Mouse (Mus musculus): ENCODE data around the gene Tmtc1.

DNA sequence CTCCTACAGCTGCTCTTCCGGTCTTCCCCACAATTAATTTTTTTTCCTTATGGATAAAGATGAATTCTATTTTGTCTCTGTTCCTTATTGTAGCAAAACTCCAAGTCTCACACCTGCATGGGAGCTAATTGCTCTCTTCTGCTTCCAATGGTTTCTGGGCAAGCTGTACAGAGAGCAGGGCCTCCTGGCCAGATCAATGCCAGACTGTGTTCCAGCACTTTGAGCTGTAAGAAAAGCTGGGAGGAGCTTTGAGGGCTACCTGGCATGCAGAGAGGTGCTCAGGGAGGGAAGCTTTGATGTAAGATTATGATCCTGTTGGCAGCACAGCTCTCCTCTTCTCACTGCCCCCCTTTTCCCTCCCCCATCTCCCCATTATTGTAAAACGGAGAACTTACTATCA is 10.6 kb upstream of the Tmtc1 start:
- TF ChIP-seq USF1 (IDR thresholded peaks at IDR 0.05; ENCODE audit: low read depth), result no peak
- TF ChIP-seq POLR2A (IDR thresholded peaks at IDR 0.05; ENCODE audit: insufficient read length, low read depth), result no peak
- TF ChIP-seq E2F4 (IDR thresholded peaks at IDR 0.05; ENCODE audit: insufficient read depth), result no peak

Data from myocyte (in vitro differentiated cells).